Mouse (Mus musculus) ES-Bruce4 (cell line): ENCODE data around the gene Mroh2a. TPM values are rescaled to one million over a fixed set of nuclear protein-coding genes. Genes with fewer than 3 reads are reported as not detected.

ENCODE experiments used
- H3K27ac ChIP-seq: 2 replicates; pipeline ENCODE4 v1.5.1; 2012; ENCODE audit warnings: low read length, inconsistent platforms; ENCODE audit not compliant: insufficient read depth
- H3K27me3 ChIP-seq: 2 replicates; pipeline ENCODE4 v1.6.1; 2012; ENCODE audit warnings: mild to moderate bottlenecking, low read length, inconsistent platforms; ENCODE audit not compliant: control insufficient read depth, poor library complexity, insufficient read depth, severe bottlenecking
- H3K36me3 ChIP-seq: 2 replicates; pipeline ENCODE4 v1.6.1; 2012; ENCODE audit warnings: inconsistent platforms, mild to moderate bottlenecking, low read length, moderate library complexity; ENCODE audit not compliant: control insufficient read depth, poor library complexity, insufficient read depth, severe bottlenecking
- H3K4me1 ChIP-seq: one replicate; pipeline ENCODE4 v1.8.1; 2011; ENCODE audit warnings: low read length; ENCODE audit not compliant: control insufficient read depth, insufficient read depth
- H3K4me3 ChIP-seq: 2 replicates; pipeline ENCODE4 v1.5.1; 2011; ENCODE audit warnings: low read depth, mild to moderate bottlenecking, low read length
- H3K9ac ChIP-seq: 2 replicates; pipeline ENCODE4 v1.6.1; 2012; ENCODE audit warnings: low read depth, mild to moderate bottlenecking, inconsistent platforms; ENCODE audit not compliant: poor library complexity, severe bottlenecking
- H3K9me3 ChIP-seq: replicated peaks from 2 replicates; pipeline ENCODE4 v1.6.1; 2012; ENCODE audit warnings: mild to moderate bottlenecking, low read length, inconsistent platforms; ENCODE audit not compliant: control insufficient read depth, poor library complexity, insufficient read depth, severe bottlenecking
- CTCF ChIP-seq: IDR thresholded peaks from one replicate; pipeline ENCODE4 v1.8.1; 2011; ENCODE audit warnings: low read depth, low read length
- EP300 ChIP-seq: IDR thresholded peaks from 2 replicates; pipeline ENCODE4 v1.6.1; 2011; ENCODE audit warnings: low read depth, low read length; ENCODE audit not compliant: insufficient read depth
- POLR2A ChIP-seq: IDR thresholded peaks from one replicate; pipeline ENCODE4 v1.8.1; 2011; ENCODE audit warnings: low read length; ENCODE audit not compliant: insufficient read depth
- polyA plus RNA-seq: library from polyadenylated mRNA; stranded (reverse); fragments of >200 nt; gene quantifications from 2 replicates; pipeline ENCODE4 v1.2.4, GENCODE M21; 2011; ENCODE audit warnings: low read depth; ENCODE audit not compliant: missing spikeins, insufficient read depth, insufficient read length

Gene Mroh2a
- polyA plus RNA-seq, 1 experiment = not detected

DNA sequence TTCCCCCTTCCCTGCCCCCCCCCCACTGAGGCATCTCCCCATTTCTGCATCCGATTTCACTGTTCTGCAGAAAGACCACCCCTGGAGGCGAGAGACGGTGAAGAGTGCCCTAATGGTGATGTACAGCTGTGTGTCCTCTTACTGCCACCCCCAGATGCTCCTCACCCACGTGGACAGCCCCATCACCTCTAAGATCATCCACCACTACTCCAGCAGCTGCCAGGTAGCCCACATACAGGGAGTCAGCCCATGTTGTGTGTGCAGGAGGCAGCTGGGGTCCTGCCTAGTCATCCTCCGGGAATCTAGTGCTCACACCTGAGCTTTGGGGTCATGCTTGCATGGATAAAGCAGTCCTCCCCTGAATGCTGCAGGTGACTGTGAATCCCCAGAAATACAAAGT lies 17.1 kb downstream of the Mroh2a start:
- no peak for TF ChIP-seq CTCF
- no peak for TF ChIP-seq EP300
- no peak for TF ChIP-seq POLR2A
- H3K9me3 ChIP-seq = no peaks in the 10 kb centered on the region

DNA sequence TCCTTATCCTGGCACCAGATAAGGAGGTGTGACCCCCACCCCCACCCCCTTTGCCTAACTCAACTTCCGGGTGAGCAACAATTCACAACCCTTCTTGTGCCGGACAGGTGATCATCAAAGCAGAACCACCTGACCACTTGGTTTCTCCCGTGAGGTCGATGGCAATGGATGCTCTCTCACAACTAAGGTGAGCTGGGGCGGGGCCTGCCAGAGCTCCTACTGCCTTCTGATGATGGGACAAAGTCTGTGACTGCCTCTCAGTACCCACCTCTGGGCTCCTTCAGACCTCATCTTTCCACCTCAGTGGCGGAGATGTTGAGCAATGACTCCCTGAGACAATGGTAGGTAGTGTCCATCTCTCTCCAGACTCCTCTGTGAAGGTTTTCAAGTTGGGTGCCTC lies 19.1 kb downstream of the Mroh2a start:
- Histone ChIP-seq H3K4me3 (no peak overlapping the region), H3K9me3 (no peaks in the 10 kb centered on the region), H3K27ac (no peak overlapping the region), H3K27me3 (no peaks in the 10 kb centered on the region), H3K36me3 (no peaks in the 10 kb centered on the region), H3K4me1 (no peaks in the 10 kb centered on the region), H3K9ac (no peak overlapping the region)
- TF ChIP-seq POLR2A = no peak
- no peak for TF ChIP-seq CTCF
- no peak for TF ChIP-seq EP300

More for the DNA sequence above, 17.1 kb downstream of the Mroh2a start:
- Histone ChIP-seq H3K27ac (no peak overlapping the region), H3K4me3 (no peak overlapping the region), H3K9ac (no peak overlapping the region), H3K27me3 (no peaks in the 10 kb centered on the region), H3K4me1 (no peaks in the 10 kb centered on the region), H3K36me3 (no peaks in the 10 kb centered on the region)

DNA sequence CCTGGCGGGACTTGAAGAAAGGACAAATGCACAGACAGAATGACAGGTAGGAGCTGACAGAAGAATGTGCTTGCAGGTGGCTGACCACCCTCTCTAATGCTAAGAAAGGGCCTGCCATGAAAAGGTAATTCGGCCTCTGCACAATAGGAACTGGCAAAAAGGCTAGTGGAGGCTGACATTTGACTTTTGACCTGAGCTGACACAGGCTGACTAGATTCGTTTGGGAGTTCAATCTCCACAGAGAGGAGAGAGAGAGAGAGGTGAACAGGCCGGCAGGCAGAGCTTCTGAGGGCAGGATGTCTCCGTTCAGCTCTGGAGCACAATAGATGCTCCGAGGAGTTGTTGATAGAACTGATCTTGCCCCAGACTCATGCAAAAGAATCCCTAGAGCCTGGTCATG lies 19.6 kb downstream of the Mroh2a start:
- Histone ChIP-seq H3K36me3 (no peaks in the 10 kb centered on the region), H3K27me3 (no peaks in the 10 kb centered on the region), H3K4me1 (no peaks in the 10 kb centered on the region), H3K4me3 (no peak overlapping the region), H3K27ac (no peak overlapping the region), H3K9ac (no peak overlapping the region), H3K9me3 (no peaks in the 10 kb centered on the region)
- TF ChIP-seq CTCF (no peak), EP300 (no peak), POLR2A (no peak)

DNA sequence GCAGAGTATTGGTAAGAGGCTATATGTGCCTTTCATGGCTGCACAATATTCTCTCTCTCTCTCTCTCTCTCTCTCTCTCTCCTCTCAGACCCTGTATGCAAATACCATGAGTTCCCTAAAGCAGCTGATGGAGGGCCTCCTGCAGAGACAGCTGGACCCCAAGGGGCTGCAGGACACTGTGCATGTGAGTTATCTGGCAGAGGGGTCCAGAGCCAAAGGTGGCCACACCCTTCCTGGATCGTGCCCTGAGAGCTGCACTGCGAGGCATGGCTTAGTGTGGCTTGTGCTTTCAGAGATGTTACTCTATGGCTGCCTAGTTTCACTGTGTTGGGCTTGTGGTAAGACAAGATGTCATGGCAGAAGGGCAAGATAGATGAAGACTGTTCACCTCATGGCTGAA lies 20.9 kb downstream of the Mroh2a start:
- H3K9ac ChIP-seq = no peak overlapping the region
- no peak for TF ChIP-seq CTCF
- no peak for TF ChIP-seq POLR2A
- no peak for TF ChIP-seq EP300
- no peak overlapping the region for H3K4me3 ChIP-seq
- no peak overlapping the region for H3K27ac ChIP-seq
- no peaks in the 10 kb centered on the region for H3K27me3 ChIP-seq
- no peaks in the 10 kb centered on the region for H3K36me3 ChIP-seq
- no peaks in the 10 kb centered on the region for H3K9me3 ChIP-seq
- no peaks in the 10 kb centered on the region for H3K4me1 ChIP-seq

DNA sequence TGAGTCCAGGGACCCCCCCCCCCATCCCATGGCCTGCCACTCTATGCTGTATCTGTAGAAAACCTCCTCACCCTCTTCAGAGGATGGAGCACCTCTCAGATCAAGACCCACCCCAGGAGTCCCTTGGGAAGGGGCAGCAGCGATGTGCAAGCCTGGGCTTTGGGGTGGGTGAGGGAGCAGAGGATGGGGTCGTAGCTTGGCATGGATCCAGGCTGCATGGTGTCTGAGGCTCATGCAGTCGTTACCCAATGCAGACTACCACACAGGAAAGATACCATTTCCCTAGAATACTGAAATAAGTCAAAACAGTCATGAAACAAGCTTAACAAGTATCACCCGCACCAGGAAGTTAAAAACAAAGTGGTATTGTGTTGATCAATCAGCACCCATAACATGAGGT lies 21.9 kb downstream of the Mroh2a start:
- Histone ChIP-seq H3K9ac (no peak overlapping the region), H3K4me1 (no peaks in the 10 kb centered on the region), H3K9me3 (no peaks in the 10 kb centered on the region), H3K27ac (no peak overlapping the region), H3K27me3 (no peaks in the 10 kb centered on the region), H3K4me3 (no peak overlapping the region), H3K36me3 (no peaks in the 10 kb centered on the region)
- TF ChIP-seq CTCF (no peak), POLR2A (no peak), EP300 (no peak)

DNA sequence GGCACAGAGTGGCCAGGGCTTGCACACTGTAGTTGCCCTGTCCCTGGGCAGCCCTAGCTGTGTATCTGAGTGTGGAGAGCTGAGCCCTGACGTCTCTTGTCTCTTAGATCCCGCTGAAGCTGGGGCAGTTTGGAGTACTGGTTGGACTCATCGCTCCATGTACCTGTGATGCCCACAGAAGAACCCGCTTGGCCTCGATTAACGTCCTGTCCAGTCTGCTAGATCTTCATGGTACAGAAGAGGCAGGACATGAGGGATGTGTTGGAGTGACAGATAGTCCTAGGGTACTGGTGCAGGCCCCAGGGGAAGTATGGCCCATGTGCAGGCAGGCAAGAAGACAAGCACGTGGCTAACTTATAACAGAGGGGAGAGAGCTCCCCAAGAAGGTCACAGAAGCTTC lies 22.8 kb downstream of the Mroh2a start:
- Histone ChIP-seq H3K27ac (no peak overlapping the region), H3K36me3 (no peaks in the 10 kb centered on the region), H3K9me3 (no peaks in the 10 kb centered on the region), H3K27me3 (no peaks in the 10 kb centered on the region), H3K4me1 (no peaks in the 10 kb centered on the region), H3K9ac (no peak overlapping the region), H3K4me3 (no peak overlapping the region)
- TF ChIP-seq EP300 (no peak), CTCF (no peak), POLR2A (no peak)
